Mouse (Mus musculus) heart, adult 2 months (tissue): ENCODE measurements around the gene Ulk1.

Experiments
- CTCF ChIP-seq: fragments of 200-600 bp; IDR thresholded peaks from 2 replicates; pipeline ENCODE4 v1.8.1; 2022; ENCODE audit warnings: antibody characterized with exemption, mild to moderate bottlenecking, moderate library complexity
- EP300 ChIP-seq: fragments of 200-500 bp; IDR thresholded peaks from 2 replicates; pipeline ENCODE4 v1.6.1; 2011; ENCODE audit warnings: low read depth, low read length, control low read depth; ENCODE audit not compliant: insufficient read depth

GRCm38 (mm10) chr5:110745021-110745420 lies 64.9 kb downstream of the Ulk1 start:
- TF ChIP-seq EP300 (no peak), CTCF (no peak)
